Mouse (Mus musculus) mouse embryonic stem cell (cell line): ENCODE results near the gene Hoxa4.

ENCODE experiments used
- in situ Hi-C, 2 experiments: fragments of 300-500 bp; cut with MboI; formaldehyde crosslinking; loops; 1 replicate in 1 of 2; 3 replicates in 1 of 2; pipeline ENCODE4 v1.14.3; 2019 to 2020; ENCODE audit warnings: low sequenced_read_pairs in 2 of 2, low pct_unique_long_range_greater_than_20kb in 1 of 2, mixed read lengths in 1 of 2; ENCODE audit not compliant: unreplicated experiment in 1 of 2

Gene Hoxa4

DNA sequence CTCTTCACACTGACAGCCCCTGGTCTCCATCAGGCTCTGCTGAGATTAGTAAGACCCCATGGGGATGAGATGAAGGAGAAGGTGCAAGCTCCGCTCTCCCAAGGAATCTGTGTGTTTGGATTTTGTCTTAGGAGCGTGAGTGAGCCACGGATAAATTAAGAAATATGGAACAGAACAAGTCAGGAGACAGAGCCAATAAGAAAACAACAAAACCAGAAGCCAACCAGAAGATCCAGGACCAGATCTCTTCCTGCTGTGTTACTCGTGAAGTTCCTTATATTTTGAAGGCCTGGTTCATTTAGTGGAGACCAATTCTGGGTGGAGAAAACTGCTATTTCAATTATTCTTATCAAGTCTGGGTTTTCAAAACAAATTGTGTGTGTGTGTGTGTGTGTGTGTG is 40.0 kb downstream of the Hoxa4 start:
- in situ Hi-C loops = no loop called here

DNA sequence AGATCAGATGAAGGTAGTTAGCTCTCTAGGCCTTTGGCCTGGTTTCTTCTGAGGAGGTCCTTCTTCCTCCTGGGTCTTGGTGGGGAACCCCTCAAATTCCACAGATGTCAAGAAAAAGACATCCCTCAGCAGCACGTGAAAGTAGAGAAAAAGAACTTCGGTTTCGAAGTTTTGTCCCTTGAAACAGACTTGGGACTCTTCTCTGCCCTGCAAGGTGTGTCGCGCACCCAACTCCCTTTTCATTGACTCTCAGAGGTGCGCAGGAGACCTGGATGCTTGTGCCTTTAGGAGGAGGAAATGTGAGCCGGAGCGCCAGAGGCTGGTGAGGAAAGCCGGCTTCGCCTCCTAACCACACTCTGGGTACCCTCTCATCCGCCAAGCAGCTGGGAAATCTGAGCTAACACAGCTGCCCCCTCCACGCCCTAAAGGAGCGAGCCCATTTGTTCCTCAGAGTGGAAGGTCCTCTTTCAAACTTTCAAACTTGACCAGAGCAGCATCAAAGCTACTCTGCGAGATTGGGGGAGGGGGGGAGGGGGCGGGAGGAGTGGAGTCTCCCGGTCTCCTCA is 41.1 kb downstream of the Hoxa4 start:
- in situ Hi-C loops = no loop called here
